Mouse (Mus musculus): ENCODE measurements around the gene Pdzd2. TPM values are rescaled to one million over a fixed set of nuclear protein-coding genes. Genes with fewer than 3 reads are reported as not detected.

The Pdzd2 gene
- polyA plus RNA-seq, 1 experiment from 2014 or later = 9.1 TPM

DNA sequence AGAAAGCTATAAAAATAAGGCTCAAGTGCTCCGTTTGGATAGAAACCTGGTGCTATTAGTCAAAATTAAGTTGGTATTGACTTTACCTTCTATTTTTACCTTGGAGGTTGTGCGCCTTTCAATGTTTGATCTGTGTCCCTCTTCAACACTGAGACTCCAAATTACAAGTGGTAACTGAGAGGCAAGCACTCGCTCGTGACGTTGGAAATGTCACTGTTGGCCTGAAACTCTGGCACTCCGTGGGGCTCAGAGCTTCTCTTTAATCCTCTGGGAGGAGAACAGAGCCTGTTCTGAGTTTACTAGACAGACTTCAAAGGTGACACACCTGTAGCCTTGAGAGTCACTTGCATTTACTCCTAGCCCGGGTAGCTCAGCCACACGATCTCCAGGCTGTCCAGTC lies 120.5 kb downstream of the Pdzd2 start:
- Histone ChIP-seq H3K9ac (ENCODE audit: low read depth, low read length) (no peak overlapping the region), H3K27me3 (replicated peaks; ENCODE audit: control insufficient read depth, insufficient read depth, low read length) (no peaks in the 10 kb centered on the region), H3K36me3 (ENCODE audit: control insufficient read depth, insufficient read depth, low read length) (no peaks in the 10 kb centered on the region), H3K4me1 (replicated peaks; ENCODE audit: control insufficient read depth, insufficient read depth, low read length) (no peaks in the 10 kb centered on the region), H3K27ac (ENCODE audit: low read depth, low read length) (no peak overlapping the region), H3K9me3 (ENCODE audit: control insufficient read depth, low read length) (no peaks in the 10 kb centered on the region), H3K4me2 (no peak overlapping the region), H3K4me3 (ENCODE audit: low read depth, low read length) (no peak overlapping the region)
- whole genome bisulfite sequencing = 85% methylated on average over 8 of the region's 8 CpGs
- no peak for ATAC-seq (replicated peaks; ENCODE audit: low FRiP score)
- DNase-seq (ENCODE audit: low spot score) = no peak

- no peak for DNase-seq (ENCODE audit: low spot score)
- Histone ChIP-seq H3K4me3 (ENCODE audit: low read depth, low read length) (no peak overlapping the region), H3K9ac (ENCODE audit: low read depth, low read length) (no peak overlapping the region), H3K27ac (ENCODE audit: low read depth, low read length) (no peak overlapping the region), H3K9me3 (ENCODE audit: control insufficient read depth, low read length) (no peaks in the 10 kb centered on the region), H3K36me3 (ENCODE audit: control insufficient read depth, insufficient read depth, low read length) (no peaks in the 10 kb centered on the region), H3K27me3 (replicated peaks; ENCODE audit: control insufficient read depth, insufficient read depth, low read length) (no peaks in the 10 kb centered on the region), H3K4me1 (replicated peaks; ENCODE audit: control insufficient read depth, insufficient read depth, low read length) (no peaks in the 10 kb centered on the region), H3K4me2 (no peak overlapping the region)
- WGBS = 60% methylated on average over 11 of the region's 11 CpGs
- ATAC-seq (replicated peaks; ENCODE audit: low FRiP score) = no peak
Measured at GRCm38 (mm10) chr15:12617651-12618050, 122.1 kb downstream of the Pdzd2 start.

- WGBS = 66% methylated on average over 8 of the region's 8 CpGs
Measured at GRCm38 (mm10) chr15:12617220-12617619, 122.5 kb downstream of the Pdzd2 start.

GRCm38 (mm10) chr15:12614944-12615878 lies 124.5 kb downstream of the Pdzd2 start:
- Histone ChIP-seq H3K9me3 (ENCODE audit: control insufficient read depth, low read length) (no peaks in the 10 kb centered on the region), H3K27me3 (replicated peaks; ENCODE audit: control insufficient read depth, insufficient read depth, low read length) (no peaks in the 10 kb centered on the region), H3K4me2 (no peak overlapping the region), H3K4me3 (ENCODE audit: low read depth, low read length) (no peak overlapping the region), H3K36me3 (ENCODE audit: control insufficient read depth, insufficient read depth, low read length) (no peaks in the 10 kb centered on the region), H3K27ac (ENCODE audit: low read depth, low read length) (no peak overlapping the region), H3K4me1 (replicated peaks; ENCODE audit: control insufficient read depth, insufficient read depth, low read length) (no peaks in the 10 kb centered on the region), H3K9ac (ENCODE audit: low read depth, low read length) (no peak overlapping the region)
- ATAC-seq (replicated peaks; ENCODE audit: low FRiP score) = no peak; the same call in none of the 2 replicates
- 58% methylated on average over 20 of the region's 20 CpGs for WGBS
- no peak for DNase-seq (ENCODE audit: low spot score)

More at GRCm38 (mm10) chr15:12617220-12617619, 122.5 kb downstream of the Pdzd2 start:
- DNase-seq (ENCODE audit: low spot score) (no peak), ATAC-seq (replicated peaks; ENCODE audit: low FRiP score) (no peak)
- no peaks in the 10 kb centered on the region for H3K36me3 ChIP-seq (ENCODE audit: control insufficient read depth, insufficient read depth, low read length)
- no peaks in the 10 kb centered on the region for H3K9me3 ChIP-seq (ENCODE audit: control insufficient read depth, low read length)
- H3K9ac ChIP-seq (ENCODE audit: low read depth, low read length) = no peak overlapping the region
- H3K4me3 ChIP-seq (ENCODE audit: low read depth, low read length) = no peak overlapping the region
- H3K27ac ChIP-seq (ENCODE audit: low read depth, low read length) = no peak overlapping the region
- no peak overlapping the region for H3K4me2 ChIP-seq
- H3K4me1 ChIP-seq (replicated peaks; ENCODE audit: control insufficient read depth, insufficient read depth, low read length) = no peaks in the 10 kb centered on the region
- no peaks in the 10 kb centered on the region for H3K27me3 ChIP-seq (replicated peaks; ENCODE audit: control insufficient read depth, insufficient read depth, low read length)

DNA sequence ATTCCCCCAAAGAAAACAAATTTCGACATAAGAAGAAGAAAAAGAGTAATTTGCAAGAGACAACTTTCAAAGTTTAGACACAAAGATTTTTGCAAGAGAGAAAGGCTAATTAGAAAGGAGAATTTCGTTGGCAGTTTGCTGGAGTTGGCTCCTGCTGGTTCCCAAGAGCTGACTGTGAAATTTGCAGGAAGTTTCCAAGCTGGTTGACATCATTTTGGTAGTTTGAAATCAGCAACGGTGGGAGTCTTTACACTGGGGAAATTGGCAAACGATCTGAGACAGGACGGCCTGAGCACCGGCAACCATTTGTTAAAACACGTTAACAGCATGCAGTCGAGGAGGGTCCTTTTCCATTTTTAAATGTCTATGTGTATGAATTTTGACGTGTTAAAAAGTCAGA lies 125.7 kb downstream of the Pdzd2 start:
- DNase-seq (ENCODE audit: low spot score) = no peak
- 55% methylated on average over 9 of the region's 9 CpGs for WGBS
- no peaks in the 10 kb centered on the region for H3K9me3 ChIP-seq (ENCODE audit: control insufficient read depth, low read length)

GRCm38 (mm10) chr15:12612944-12613675 lies 126.6 kb downstream of the Pdzd2 start:
- no peaks in the 10 kb centered on the region for H3K36me3 ChIP-seq (ENCODE audit: control insufficient read depth, insufficient read depth, low read length)
- no peak overlapping the region for H3K27ac ChIP-seq (ENCODE audit: low read depth, low read length)
- H3K4me3 ChIP-seq (ENCODE audit: low read depth, low read length) = no peak overlapping the region
- no peaks in the 10 kb centered on the region for H3K27me3 ChIP-seq (replicated peaks; ENCODE audit: control insufficient read depth, insufficient read depth, low read length)
- no peak for DNase-seq (ENCODE audit: low spot score)
- no peak overlapping the region for H3K9ac ChIP-seq (ENCODE audit: low read depth, low read length)
- H3K9me3 ChIP-seq (ENCODE audit: control insufficient read depth, low read length) = no peaks in the 10 kb centered on the region
- no peak overlapping the region for H3K4me2 ChIP-seq
- ATAC-seq (replicated peaks; ENCODE audit: low FRiP score) = no peak
- 60% methylated on average over 7 of the region's 7 CpGs for WGBS
- no peaks in the 10 kb centered on the region for H3K4me1 ChIP-seq (replicated peaks; ENCODE audit: control insufficient read depth, insufficient read depth, low read length)

More for the DNA sequence above, 125.7 kb downstream of the Pdzd2 start:
- no peak for ATAC-seq (replicated peaks; ENCODE audit: low FRiP score)
- no peaks in the 10 kb centered on the region for H3K27me3 ChIP-seq (replicated peaks; ENCODE audit: control insufficient read depth, insufficient read depth, low read length)
- no peak overlapping the region for H3K4me2 ChIP-seq
- H3K9ac ChIP-seq (ENCODE audit: low read depth, low read length) = no peak overlapping the region
- H3K4me1 ChIP-seq (replicated peaks; ENCODE audit: control insufficient read depth, insufficient read depth, low read length) = no peaks in the 10 kb centered on the region
- no peak overlapping the region for H3K27ac ChIP-seq (ENCODE audit: low read depth, low read length)
- H3K36me3 ChIP-seq (ENCODE audit: control insufficient read depth, insufficient read depth, low read length) = no peaks in the 10 kb centered on the region
- no peak overlapping the region for H3K4me3 ChIP-seq (ENCODE audit: low read depth, low read length)

GRCm38 (mm10) chr15:12608090-12608489 lies 131.6 kb downstream of the Pdzd2 start:
- no peaks in the 10 kb centered on the region for H3K4me1 ChIP-seq (replicated peaks; ENCODE audit: control insufficient read depth, insufficient read depth, low read length)
- H3K9ac ChIP-seq (ENCODE audit: low read depth, low read length) = no peak overlapping the region
- no peak for DNase-seq (ENCODE audit: low spot score)
- no peak overlapping the region for H3K4me2 ChIP-seq
- H3K27me3 ChIP-seq (replicated peaks; ENCODE audit: control insufficient read depth, insufficient read depth, low read length) = no peaks in the 10 kb centered on the region
- H3K27ac ChIP-seq (ENCODE audit: low read depth, low read length) = no peak overlapping the region
- ATAC-seq (replicated peaks; ENCODE audit: low FRiP score) = no peak
- WGBS = 75% methylated on average over 6 of the region's 6 CpGs
- no peak overlapping the region for H3K4me3 ChIP-seq (ENCODE audit: low read depth, low read length)
- H3K36me3 ChIP-seq (ENCODE audit: control insufficient read depth, insufficient read depth, low read length) = no peaks in the 10 kb centered on the region
- no peaks in the 10 kb centered on the region; the same call in 1 of the 2 replicates for H3K9me3 ChIP-seq (ENCODE audit: control insufficient read depth, low read length)

- Histone ChIP-seq H3K27ac (ENCODE audit: low read depth, low read length) (no peak overlapping the region), H3K36me3 (ENCODE audit: control insufficient read depth, insufficient read depth, low read length) (no peaks in the 10 kb centered on the region), H3K27me3 (replicated peaks; ENCODE audit: control insufficient read depth, insufficient read depth, low read length) (no peaks in the 10 kb centered on the region), H3K4me1 (replicated peaks; ENCODE audit: control insufficient read depth, insufficient read depth, low read length) (no peaks in the 10 kb centered on the region), H3K4me3 (ENCODE audit: low read depth, low read length) (no peak overlapping the region), H3K9me3 (ENCODE audit: control insufficient read depth, low read length) (no peaks in the 10 kb centered on the region; the same call in 1 of the 2 replicates), H3K9ac (ENCODE audit: low read depth, low read length) (no peak overlapping the region), H3K4me2 (no peak overlapping the region)
- WGBS = 66% methylated on average over 9 of the region's 9 CpGs
- DNase-seq (ENCODE audit: low spot score) (no peak), ATAC-seq (replicated peaks; ENCODE audit: low FRiP score) (no peak)
Measured at GRCm38 (mm10) chr15:12606306-12606705, 133.4 kb downstream of the Pdzd2 start.

Measured in liver, embryonic 11.5 days (tissue).